In the genomic region with DNA sequence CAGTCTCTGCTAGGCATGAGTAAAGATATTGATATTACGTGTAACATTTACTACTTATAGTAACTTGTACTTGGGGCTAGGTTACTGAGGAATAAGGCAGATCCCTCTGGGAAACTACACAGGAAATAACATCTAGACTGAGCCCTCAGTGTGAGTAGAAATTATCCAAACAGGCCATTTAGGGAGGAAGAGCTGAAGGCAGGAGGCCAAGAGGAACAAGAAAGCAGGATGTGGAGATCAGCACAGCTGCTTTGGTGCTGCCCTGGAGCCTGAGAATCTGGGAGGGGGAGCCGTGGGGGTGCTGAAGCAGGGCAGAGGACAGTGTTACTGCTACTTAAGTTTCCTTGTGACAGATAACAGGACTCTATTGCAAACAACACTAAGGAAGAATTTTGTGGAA, we compare ENCODE assay signal across 7 mouse cellular contexts. TPM values are rescaled to one million over a fixed set of nuclear protein-coding genes. Genes with fewer than 3 reads are reported as not detected.
A peak's percentile ranks its signal among the peaks of the same experiment; 100 is the strongest.
DNase-seq lines count a peak whose midpoint lies in the region; ATAC-seq lines count a peak whose summit lies in the region.

No protein-coding gene starts in this region.

- 27% methylated on average over 2 of the region's 2 CpGs for WGBS in kidney, embryonic 16.5 days

- no peak overlapping the region for H3K4me3 ChIP-seq in kidney, embryonic 16.5 days (ENCODE audit: low read length)

- H3K4me1 ChIP-seq in kidney, embryonic 16.5 days (ENCODE audit: insufficient read depth, low read length): peaks cover 36% of the 10 kb centered on the region

- no peak overlapping the region for H3K9ac ChIP-seq in kidney, embryonic 16.5 days (replicated peaks; ENCODE audit: low read length)

- no peak overlapping the region for H3K4me2 ChIP-seq in kidney, embryonic 16.5 days (replicated peaks; ENCODE audit: low read depth, low read length)

- H3K27ac ChIP-seq in kidney, embryonic 16.5 days (ENCODE audit: low read length): peak overlapping the region; percentile 96

- no peaks in the 10 kb centered on the region for H3K27me3 ChIP-seq in kidney, embryonic 16.5 days (ENCODE audit: insufficient read depth, low read length)

- peak; percentile 91 for ATAC-seq in kidney, embryonic 16.5 days (ENCODE audit: low FRiP score, low TSS enrichment)
- peak; percentile 79 for ATAC-seq in megakaryocyte progenitor cell, adult 5-6 weeks (replicated peaks; ENCODE audit: poor library complexity)

- peak; percentile 17 to 37 for DNase-seq in spleen, postnatal 36 days (ENCODE audit: low spot score in 2 of 2)
- no peak for DNase-seq in spleen, adult 12 weeks (ENCODE audit: low spot score)
- peak; percentile 80 to 87 for DNase-seq in heart, adult 9 months (ENCODE audit: low spot score in 2 of 2)
- no peak for DNase-seq in cerebellum, postnatal 25 days
- DNase-seq in Muller cell, postnatal 12 days (ENCODE audit: inconsistent ontology term): no peak

- peaks cover 3% of the 10 kb centered on the region; the same call in 1 of the 2 replicates for H3K9me3 ChIP-seq in kidney, embryonic 16.5 days (ENCODE audit: low read length)

- H3K36me3 ChIP-seq in kidney, embryonic 16.5 days (ENCODE audit: insufficient read depth, low read length): no peaks in the 10 kb centered on the region

RNA-seq across cellular contexts. Expression of a gene that starts 18.4 kb away (rescaled TPM):
- polyA plus RNA-seq in kidney, embryonic 16.5 days (2015; fragmentation: Nextera tagmentation; extraction: Ambion mirVana): 153 and 162 TPM in 2 replicates
- 107 and 116 TPM in 2 replicates for total RNA-seq in megakaryocyte progenitor cell, adult 5-6 weeks (2015)
- total RNA-seq in megakaryocyte progenitor cell, adult 5-6 weeks (2017): 68.9 and 71.3 TPM in 2 replicates

Comparison
In these comparisons a context has a peak if more than half of its experiments do, and no peak if none do; other contexts are left out.
1. DNase-seq: peak in spleen, postnatal 36 days (2 of 2) and heart, adult 9 months (2 of 2); none in spleen, adult 12 weeks (single experiment), cerebellum, postnatal 25 days (0 of 2) and Muller cell, postnatal 12 days (single experiment).